Mouse (Mus musculus) embryonic stem cell, embryonic (primary cell): ENCODE measurements around the gene Tox4.

ENCODE experiments used
- CTCF ChIA-PET, 4 experiments: fragments of 300-600 bp in 2 of 4; fragments of 350-600 bp in 2 of 4; sonication (Branson Sonifier 250); formaldehyde crosslinking; loops; one replicate each; lab custom pipeline; 2022; ENCODE audit warnings: inconsistent platforms in 2 of 4; lab: Charles Lee
- POLR2A ChIA-PET, 4 experiments: fragments of 300-600 bp in 2 of 4; fragments of 350-600 bp in 2 of 4; sonication (Branson Sonifier 250); formaldehyde crosslinking; loops; one replicate each; lab custom pipeline; 2022; ENCODE audit warnings: antibody characterized with exemption in 4 of 4, inconsistent platforms in 1 of 4; lab: Charles Lee

Tox4 gene

DNA sequence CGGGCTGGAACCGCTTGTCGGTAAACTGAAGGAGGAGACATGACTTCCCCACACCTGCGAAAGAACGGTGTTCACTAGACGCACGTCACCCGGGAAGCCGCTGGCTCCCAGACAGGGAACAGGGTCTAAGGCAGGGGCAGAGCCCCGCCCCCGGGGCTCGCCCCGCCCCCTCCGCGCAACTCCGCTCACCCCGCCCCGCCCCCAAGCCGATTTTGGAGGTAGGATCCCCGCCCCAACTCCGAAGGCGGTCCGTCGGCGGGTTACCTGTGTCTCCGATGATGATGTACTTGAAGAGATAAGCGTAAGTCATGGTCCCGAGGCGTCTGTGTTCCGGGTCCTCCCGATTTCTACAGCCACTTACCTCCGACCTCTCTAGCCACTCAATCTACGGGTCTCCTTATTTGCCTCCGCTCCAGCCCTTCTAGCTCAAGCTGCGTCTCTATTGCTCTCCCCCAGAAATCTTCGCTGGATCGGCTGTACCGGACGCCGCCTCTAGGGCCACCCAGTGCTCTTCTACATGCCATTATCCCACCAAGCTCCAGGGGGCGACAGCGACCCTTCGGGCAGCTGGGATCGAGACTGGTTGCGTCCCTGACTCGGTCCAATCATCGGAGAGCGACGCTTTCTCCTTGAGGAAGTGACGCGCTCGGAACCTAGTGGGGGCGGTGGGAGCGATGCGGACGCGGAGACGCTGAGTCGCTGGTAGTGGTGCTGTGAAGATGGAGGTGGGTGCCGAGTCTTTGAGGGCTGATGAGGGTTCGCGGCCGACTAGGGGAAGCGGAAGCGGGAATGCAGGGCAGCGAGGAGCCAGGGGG is at the start of gene Tox4, which contains the start of gene Rab2b:
TSS of gene Tox4 (plus strand) at position 215 of the 815 bp plus-strand sequence.
TSS of gene Rab2b (minus strand) at position 614 of the 815 bp plus-strand sequence.
- CTCF ChIA-PET = interaction anchor here (0.5 to 2.5 kb wide), 54 partner anchors 9 to 382 kb away, joined by 3 to 30 read pairs (median 4); partner anchors contain the start of genes Chd8 (in 4 of the 4), Mettl3 (in 2 of the 4), Hnrnpc (in 1 of the 4) and Sall2 (in 1 of the 4)
- POLR2A ChIA-PET = interaction anchor here (0.6 to 4.0 kb wide), 110 partner anchors 9 to 1348 kb away, joined by 3 to 91 read pairs (median 5); partner anchors contain the start of genes Chd8 (in 3 of the 4), Hnrnpc (in 3 of the 4), Mettl3 (in 3 of the 4) and Supt16 (in 3 of the 4)

DNA sequence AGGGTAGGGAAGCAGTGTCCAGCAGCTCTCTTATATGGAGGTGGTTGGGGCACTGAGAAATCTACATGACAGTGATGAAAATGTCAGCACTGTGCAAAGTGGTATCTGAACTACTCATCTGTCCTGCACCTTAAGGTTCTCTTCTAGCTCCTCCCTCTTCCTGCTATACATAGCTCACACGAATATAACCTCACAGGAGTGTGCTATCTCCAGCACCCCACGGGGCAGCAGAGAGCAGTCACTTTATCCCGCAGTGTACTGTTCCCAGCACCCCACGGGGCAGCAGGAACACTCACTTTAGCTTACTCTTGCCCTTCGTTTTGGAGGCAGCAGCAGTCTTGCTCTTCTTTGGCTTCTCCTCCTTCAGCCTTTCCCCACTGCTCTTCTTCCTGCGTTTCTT is 46.7 kb upstream of the Tox4 start:
- POLR2A ChIA-PET = interaction anchor here in 3 of 4 experiments (0.6 to 3.7 kb wide), 31 partner anchors 8 to 155 kb away, joined by 3 to 26 read pairs (median 4); partner anchors contain the start of genes Chd8 (in 3 of the 3), Rab2b (in 2 of the 3), Supt16 (in 2 of the 3) and Tox4 (in 2 of the 3)
- CTCF ChIA-PET = interaction anchor here (0.6 to 1.7 kb wide), 11 partner anchors 10 to 320 kb away, joined by 3 to 15 read pairs (median 5); partner anchors contain the start of genes Chd8 (in 2 of the 4), Rab2b (in 1 of the 4) and Tox4 (in 1 of the 4)

DNA sequence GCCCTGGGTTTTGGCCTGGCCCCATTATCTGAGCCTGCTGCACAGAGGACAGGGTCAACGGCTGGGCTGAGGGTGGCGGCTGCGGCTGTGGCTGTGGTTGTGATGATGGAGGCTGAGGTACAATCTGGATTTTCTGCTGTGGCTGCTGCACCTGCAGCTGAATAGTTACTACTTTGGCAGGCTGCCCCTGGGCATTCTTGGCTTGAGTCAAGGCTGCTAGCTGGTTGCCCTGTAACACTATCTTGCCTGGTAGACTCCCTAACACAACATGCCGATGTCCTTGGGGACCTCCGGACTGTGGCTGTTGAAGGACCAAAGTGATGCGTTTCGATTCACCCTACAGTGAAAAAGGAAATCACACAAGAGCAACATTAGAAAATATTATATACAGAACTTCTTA is 43.8 kb upstream of the Tox4 start:
- ChIA-PET POLR2A (interaction anchor here in 2 of 4 experiments (0.6 to 2.0 kb wide), 6 partner anchors 9 to 131 kb away, joined by 3 to 7 read pairs (median 3); partner anchors contain the start of gene Chd8 (in 1 of the 2)), CTCF (no interaction called here)

DNA sequence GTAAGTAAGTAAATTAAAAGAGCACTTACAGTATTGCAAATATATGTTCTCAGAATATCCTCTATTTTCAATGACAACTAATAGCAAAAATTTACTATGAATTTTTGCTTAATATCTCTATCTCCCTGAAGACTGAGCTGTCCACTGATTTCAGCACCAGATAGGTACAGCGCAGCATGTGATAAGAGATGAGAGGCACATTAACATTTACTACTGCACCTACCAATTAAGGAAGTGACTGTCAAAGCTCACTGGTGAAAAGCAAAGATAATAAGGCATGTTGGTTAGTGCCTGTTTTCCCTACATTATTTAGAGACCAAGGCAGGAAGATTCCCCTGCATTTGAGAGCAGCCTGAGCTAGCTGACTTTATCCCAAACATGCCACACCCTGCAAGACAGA is 42.7 kb upstream of the Tox4 start:
- POLR2A ChIA-PET = interaction anchor here in 2 of 4 experiments (1.0 to 2.4 kb wide), 10 partner anchors 8 to 132 kb away, joined by 3 to 10 read pairs (median 7); partner anchors contain the start of genes Chd8 (in 1 of the 2), Hnrnpc (in 1 of the 2) and Supt16 (in 1 of the 2)
- CTCF ChIA-PET = interaction anchor here in 2 of 4 experiments (0.6 to 1.3 kb wide), 3 partner anchors 21 to 184 kb away, joined by 3 to 5 read pairs (median 3); partner anchors contain the start of genes Chd8 (in 1 of the 2), Rab2b (in 1 of the 2) and Tox4 (in 1 of the 2)

DNA sequence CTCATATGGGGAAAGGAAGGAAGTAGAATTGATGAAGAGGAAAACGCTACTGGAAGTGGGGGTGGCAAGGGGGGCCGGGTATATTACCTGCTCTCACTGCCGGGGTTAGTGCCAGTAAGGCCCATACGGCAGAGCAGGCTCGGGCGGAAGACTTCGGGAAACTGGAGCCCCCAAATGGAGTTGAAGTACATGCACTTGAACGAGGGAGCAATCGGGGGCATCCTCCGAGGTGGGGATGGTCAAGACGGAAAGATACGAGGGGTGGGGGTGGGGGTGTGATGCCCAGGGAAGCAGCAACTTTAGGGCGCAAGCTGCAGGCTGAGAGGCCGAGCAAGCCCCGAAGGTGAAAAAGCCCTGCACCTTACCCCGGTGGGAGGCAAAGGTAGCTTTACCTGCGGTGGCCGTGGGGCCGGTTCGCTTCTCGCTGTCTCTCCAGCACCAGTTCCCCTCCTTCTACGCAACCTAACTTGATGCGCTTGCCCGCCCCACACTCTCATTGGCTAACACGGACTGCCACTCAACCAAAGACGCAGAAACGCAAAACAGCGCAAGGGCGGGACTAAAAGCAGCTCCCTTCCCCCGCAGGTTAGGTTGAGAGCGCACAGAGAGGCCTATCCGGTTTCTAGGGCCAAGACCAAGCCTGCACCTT is 34.8 kb upstream of the Tox4 start:
- CTCF ChIA-PET = interaction anchor here (0.5 to 1.8 kb wide), 18 partner anchors 12 to 373 kb away, joined by 3 to 23 read pairs (median 5); partner anchors contain the start of genes Chd8 (in 3 of the 4), Tox4 (in 3 of the 4), Rab2b (in 2 of the 4) and Hnrnpc (in 1 of the 4)
- POLR2A ChIA-PET = interaction anchor here (0.6 to 6.4 kb wide), 89 partner anchors 8 to 360 kb away, joined by 3 to 92 read pairs (median 5); partner anchors contain the start of genes Chd8 (in 4 of the 4), Rab2b (in 4 of the 4), Tox4 (in 4 of the 4) and Hnrnpc (in 3 of the 4)

DNA sequence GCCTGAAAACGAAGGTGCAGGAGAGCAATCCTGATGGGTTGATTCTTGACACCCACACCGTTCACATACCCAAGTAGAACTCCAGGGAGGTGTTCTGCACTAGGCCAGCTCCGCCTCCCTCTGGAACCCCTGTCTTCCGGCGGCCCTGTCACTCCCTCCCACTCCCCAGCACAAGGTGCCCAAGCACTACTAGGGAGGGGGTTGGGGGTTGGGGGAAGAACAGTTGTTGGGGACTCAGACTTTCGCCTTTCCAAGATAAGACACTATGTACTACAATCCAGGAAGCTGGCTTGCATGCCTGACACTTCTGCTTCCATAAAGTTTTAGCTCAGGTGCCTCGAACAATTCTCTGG is 34.3 kb upstream of the Tox4 start:
- POLR2A ChIA-PET = interaction anchor here (0.6 to 6.4 kb wide), 85 partner anchors 8 to 361 kb away, joined by 3 to 92 read pairs (median 5); partner anchors contain the start of genes Chd8 (in 4 of the 4), Rab2b (in 4 of the 4), Tox4 (in 4 of the 4) and Hnrnpc (in 3 of the 4)
- CTCF ChIA-PET = interaction anchor here (0.5 to 1.8 kb wide), 17 partner anchors 12 to 374 kb away, joined by 3 to 23 read pairs (median 5); partner anchors contain the start of genes Chd8 (in 3 of the 4), Tox4 (in 3 of the 4), Rab2b (in 2 of the 4) and Hnrnpc (in 1 of the 4)

DNA sequence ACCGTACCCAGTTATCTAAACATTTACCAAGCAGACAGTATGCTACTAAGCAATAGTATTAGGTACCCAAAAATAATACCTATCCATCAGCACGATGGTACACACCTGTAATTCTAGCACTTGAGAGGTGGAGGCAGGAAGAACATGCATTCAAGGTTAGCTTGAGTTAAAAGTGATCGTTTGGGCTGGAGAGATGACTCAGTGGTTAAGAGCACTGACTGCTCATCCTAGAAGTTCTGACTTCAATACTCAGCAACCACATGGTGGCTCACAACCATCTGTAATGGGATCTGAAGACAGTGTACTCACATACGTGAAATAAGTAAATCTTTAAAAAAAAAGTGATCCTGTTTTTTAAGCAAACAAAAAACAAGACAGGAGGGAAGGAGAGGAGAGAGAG is 32.8 kb upstream of the Tox4 start:
- CTCF ChIA-PET = interaction anchor here in 1 of 4 experiments (1.5 kb wide), 1 partner anchor 11 kb away, joined by 5 read pairs; the partner anchor contains the start of gene Chd8
- POLR2A ChIA-PET = interaction anchor here in 2 of 4 experiments (0.9 to 1.7 kb wide), 5 partner anchors 9 to 19 kb away, joined by 3 to 9 read pairs (median 4); partner anchors contain the start of gene Chd8 (in 1 of the 2)

DNA sequence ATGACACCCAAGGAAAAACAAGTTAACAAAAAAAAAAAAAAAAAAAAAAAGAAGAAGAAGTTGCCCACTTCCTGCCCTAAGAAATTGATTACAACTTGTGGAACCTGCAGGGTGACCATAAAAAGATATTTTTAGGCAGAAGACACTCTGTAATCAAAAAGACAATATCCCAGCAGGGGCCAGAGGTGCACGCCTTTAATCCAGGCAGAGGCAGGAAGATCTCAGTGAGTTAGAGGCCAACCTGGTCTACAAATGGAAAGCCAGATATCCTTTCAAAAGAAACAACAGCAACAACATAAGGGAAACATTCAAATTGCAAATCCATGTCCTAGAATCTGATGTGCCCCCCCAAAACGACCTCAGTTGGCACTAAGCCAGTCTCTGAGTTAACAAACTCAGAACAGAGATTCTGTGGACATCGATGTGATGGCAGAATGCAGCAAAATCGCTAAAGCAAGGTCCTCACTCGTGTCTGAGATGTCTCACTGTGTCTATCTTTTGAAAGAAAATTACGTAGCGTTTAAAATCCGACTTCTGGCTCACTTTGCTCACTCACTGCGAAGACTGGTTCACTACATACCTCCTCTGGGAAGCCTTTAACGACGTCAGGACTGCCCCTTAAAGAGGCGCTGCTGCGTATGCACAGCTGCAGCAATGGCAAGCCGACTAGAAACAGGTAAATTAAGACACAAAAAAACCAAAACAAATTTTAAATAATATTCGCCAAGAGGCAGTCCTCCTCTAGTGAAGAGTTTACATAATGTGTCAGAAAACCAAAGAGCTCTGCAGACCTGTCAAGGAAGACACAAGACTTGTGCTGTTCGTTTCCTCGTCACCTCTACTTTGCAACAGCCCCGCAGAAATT is 22.4 kb upstream of the Tox4 start:
- POLR2A ChIA-PET = interaction anchor here (0.5 to 5.2 kb wide), 51 partner anchors 9 to 370 kb away, joined by 3 to 92 read pairs (median 7); partner anchors contain the start of genes Rab2b (in 3 of the 4), Supt16 (in 3 of the 4), Tox4 (in 3 of the 4) and Hnrnpc (in 2 of the 4)

DNA sequence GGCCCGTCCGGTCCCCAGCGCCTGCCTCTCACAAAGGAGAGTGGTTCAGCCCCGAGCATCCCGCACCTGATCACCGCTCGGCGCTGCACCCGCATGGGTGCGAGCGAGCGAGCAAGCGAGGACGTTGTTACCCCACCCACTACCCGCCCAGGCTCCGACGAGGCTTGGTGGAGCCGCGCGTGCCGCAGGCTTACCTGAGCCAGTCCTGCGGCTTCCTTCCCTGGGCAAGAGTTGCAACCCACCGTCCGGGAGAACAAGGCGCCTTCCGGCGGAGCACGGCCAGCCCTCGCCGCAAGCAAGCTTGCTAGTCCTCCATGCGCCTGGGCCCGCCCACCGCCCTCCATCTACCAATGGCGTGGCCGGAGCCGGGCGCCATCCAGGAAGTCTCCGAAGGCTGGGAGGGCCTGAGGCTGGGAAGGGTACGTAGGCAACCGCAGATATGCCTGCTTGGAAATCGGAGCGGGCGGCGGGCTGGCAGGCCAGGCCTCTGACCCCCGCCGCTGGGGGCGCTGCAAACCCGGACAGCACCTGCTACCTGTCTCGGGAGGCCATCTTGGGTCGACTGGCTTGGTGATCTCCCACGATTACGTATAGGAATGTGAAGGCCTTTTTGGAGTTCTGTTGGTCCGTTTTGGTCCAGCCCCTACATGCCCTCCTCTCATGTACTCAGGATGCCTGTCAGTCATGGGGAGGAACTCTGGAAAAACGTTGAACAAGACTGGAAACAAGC is 21.3 kb upstream of the Tox4 start, which contains the start of gene Chd8:
TSS of gene Chd8 (minus strand) at position 297 of the 730 bp plus-strand sequence.
- POLR2A ChIA-PET = interaction anchor here (0.5 to 5.2 kb wide), 71 partner anchors 10 to 371 kb away, joined by 3 to 92 read pairs (median 5); partner anchors contain the start of genes Hnrnpc (in 3 of the 4), Rab2b (in 3 of the 4), Supt16 (in 3 of the 4) and Tox4 (in 3 of the 4)
- CTCF ChIA-PET = interaction anchor here (0.6 to 2.5 kb wide), 22 partner anchors 9 to 210 kb away, joined by 3 to 23 read pairs (median 5); partner anchors contain the start of genes Rab2b (in 4 of the 4), Tox4 (in 4 of the 4) and Hnrnpc (in 1 of the 4)

More for the DNA sequence above, 22.4 kb upstream of the Tox4 start:
- CTCF ChIA-PET = interaction anchor here (0.6 to 2.5 kb wide), 14 partner anchors 10 to 153 kb away, joined by 3 to 23 read pairs (median 5); partner anchors contain the start of genes Rab2b (in 3 of the 4), Tox4 (in 3 of the 4) and Hnrnpc (in 1 of the 4)

DNA sequence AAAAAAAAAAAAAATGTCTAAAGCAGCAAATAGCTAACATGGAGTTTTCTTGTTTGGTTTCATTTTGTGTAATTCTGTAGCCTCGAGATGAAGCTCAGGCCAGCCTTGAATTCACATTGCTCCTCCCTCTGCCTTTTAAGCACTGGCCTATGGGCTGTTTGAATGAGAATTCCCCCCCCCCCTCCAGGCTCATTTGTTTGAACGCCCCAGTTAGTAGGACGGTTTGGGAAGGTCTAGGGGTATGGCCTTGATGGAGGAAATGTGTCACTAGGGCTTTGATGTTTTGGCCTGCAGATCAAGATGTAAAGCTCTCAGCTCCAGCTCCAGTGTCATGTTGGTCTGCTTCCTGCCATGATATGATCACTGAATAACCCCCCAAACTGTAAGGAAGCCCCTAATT is 6.2 kb upstream of the Tox4 start:
- ChIA-PET CTCF (interaction anchor here (0.6 to 2.0 kb wide), 5 partner anchors 23 to 331 kb away, joined by 3 to 9 read pairs (median 5); no protein-coding TSS in a partner anchor), POLR2A (interaction anchor here in 3 of 4 experiments (0.6 to 3.2 kb wide), 18 partner anchors 12 to 288 kb away, joined by 3 to 14 read pairs (median 4); partner anchors contain the start of genes Chd8 (in 3 of the 3), Arhgef40 (in 1 of the 3), Hnrnpc (in 1 of the 3) and Mettl3 (in 1 of the 3))

DNA sequence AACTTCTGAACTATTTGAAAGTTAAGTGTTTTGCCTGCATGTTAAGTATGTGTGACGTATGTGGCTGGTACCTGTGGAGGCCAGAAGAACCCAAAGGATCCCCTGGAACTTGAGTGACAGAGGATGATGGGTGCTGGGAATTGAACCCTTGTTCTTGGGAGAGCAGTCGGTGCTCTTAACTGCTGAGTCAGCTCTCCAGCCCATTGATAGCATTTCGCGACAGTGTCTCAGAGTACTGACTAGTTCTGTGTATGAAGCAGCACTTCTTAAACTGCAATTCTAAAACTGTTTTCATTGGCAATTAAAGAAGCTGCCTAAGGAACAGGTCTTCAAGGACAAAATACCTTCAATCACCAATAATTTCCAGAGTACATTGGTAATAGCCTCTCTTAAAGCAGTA is 1.7 kb upstream of the Tox4 start:
- ChIA-PET POLR2A (interaction anchor here (0.7 to 4.0 kb wide), 15 partner anchors 8 to 163 kb away, joined by 3 to 91 read pairs (median 7); partner anchors contain the start of genes Supt16 (in 3 of the 4), Chd8 (in 1 of the 4) and Mettl3 (in 1 of the 4)), CTCF (no interaction called here)

DNA sequence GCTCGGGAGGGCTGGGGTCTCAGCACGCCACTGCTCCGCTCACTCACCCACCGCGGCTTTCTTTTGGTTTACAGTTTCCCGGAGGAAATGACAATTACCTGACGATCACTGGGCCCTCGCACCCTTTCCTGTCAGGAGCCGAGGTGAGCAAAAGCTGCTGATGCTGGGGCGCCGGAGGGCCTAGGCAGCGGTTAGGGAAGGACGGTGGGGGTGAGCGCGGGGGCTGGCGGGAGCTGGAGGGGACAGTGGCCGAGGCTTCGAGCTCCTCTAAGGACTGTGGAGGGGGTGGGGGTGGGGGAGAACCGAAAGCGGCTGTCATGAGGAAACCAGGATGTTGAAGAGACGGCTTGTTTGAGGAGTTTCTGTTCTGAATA is 788 bp downstream of the Tox4 start:
- ChIA-PET CTCF (interaction anchor here (0.6 to 2.5 kb wide), 44 partner anchors 8 to 274 kb away, joined by 3 to 30 read pairs (median 5); partner anchors contain the start of genes Chd8 (in 4 of the 4), Mettl3 (in 2 of the 4), Hnrnpc (in 1 of the 4) and Zfp219 (in 1 of the 4)), POLR2A (interaction anchor here (0.6 to 4.0 kb wide), 81 partner anchors 9 to 1349 kb away, joined by 3 to 91 read pairs (median 5); partner anchors contain the start of genes Chd8 (in 3 of the 4), Hnrnpc (in 3 of the 4), Mettl3 (in 3 of the 4) and Supt16 (in 2 of the 4))

DNA sequence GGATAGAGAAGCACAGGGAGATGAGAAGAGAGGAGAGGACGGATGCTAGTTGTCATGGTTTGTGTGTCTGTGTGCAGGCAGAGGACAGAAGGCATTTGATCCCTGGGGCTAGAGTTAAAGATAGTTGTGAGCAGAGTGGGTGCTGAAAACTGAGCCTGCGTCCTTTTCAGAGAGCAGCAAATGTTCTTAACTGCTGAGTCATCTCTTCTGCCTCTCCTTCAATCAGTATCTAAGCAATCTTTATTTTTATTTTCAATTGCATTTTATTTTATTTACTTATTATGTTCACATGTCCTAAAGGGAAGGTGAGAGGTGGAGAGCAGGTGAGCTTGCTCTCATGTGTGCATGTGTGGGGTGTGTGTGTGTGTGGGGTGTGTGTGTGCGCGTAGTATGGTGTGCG is 4.7 kb downstream of the Tox4 start:
- ChIA-PET POLR2A (interaction anchor here (0.6 to 3.8 kb wide), 40 partner anchors 11 to 400 kb away, joined by 3 to 36 read pairs (median 5); partner anchors contain the start of genes Chd8 (in 4 of the 4), Zfp219 (in 3 of the 4), Hnrnpc (in 2 of the 4) and Mettl3 (in 2 of the 4)), CTCF (interaction anchor here in 3 of 4 experiments (0.6 to 2.1 kb wide), 8 partner anchors 12 to 287 kb away, joined by 3 to 14 read pairs (median 4); no protein-coding TSS in a partner anchor)

DNA sequence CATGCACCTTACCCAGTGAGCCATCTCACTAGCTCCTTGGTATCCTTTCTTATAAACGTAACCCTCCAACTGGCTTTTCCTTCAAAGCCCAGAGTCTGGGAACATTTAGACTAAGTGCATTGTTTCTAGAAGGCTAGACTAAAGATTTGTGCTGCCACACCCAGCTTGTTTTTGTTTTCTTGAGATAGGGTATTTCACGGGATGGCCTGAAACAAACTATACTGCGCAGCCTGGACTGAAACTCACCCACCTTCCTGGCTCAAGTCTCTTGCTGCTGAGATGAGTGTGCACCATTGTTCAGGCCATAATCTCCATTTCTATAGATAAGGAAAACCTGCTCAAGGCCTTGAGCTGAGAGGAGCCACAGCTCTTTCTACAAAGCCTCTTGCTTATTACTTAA is 5.2 kb downstream of the Tox4 start:
- ChIA-PET POLR2A (interaction anchor here (0.6 to 3.8 kb wide), 52 partner anchors 10 to 400 kb away, joined by 3 to 36 read pairs (median 5); partner anchors contain the start of genes Chd8 (in 4 of the 4), Zfp219 (in 3 of the 4), Hnrnpc (in 2 of the 4) and Mettl3 (in 2 of the 4)), CTCF (interaction anchor here in 3 of 4 experiments (0.6 to 2.1 kb wide), 11 partner anchors 12 to 287 kb away, joined by 3 to 14 read pairs (median 4); partner anchors contain the start of genes Chd8 (in 1 of the 3), Hnrnpc (in 1 of the 3) and Mettl3 (in 1 of the 3))
